Mouse (Mus musculus): ENCODE measurements around the gene Ewsr1.

DNA sequence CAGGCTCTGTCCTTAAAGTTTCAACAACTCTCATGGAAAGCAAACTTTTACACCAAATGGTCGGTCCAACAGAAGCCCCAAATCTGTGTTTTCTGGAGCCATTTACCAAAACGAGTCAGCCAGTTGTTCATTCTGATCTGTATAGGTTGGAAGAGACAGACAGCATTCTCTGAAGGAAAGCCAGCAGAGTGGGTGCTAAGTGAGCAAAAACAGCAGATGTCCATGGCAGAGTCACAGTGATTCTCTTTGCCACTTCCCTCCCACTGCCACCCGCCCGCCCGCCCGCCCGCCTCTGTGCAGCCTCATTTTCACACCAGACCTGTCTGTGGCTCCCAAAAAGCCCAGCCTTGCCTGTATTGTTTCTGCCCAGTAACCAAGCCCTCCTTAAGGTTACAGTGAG is 70.8 kb downstream of the Ewsr1 start:
- TF ChIP-seq CTCF (IDR thresholded peaks at IDR 0.05) (no peak), POLR2A (IDR thresholded peaks at IDR 0.05; ENCODE audit: insufficient read depth, low read depth, low read length) (no peak)

Data from heart, adult 2 months (tissue).